ENCODE assay signal across 23 mouse cellular contexts in genomic region chr1:135087414-135087813, GRCm38 (mm10). TPM values are rescaled to one million over a fixed set of nuclear protein-coding genes. Genes with fewer than 3 reads are reported as not detected.
"Had no signal": no experiment of that assay in that cellular context is flagged by ENCODE, and none has a peak within 500 bp of the region (broad histone marks: within the 10 kb centered on the region; RNA-seq: fewer than 3 reads in every experiment).

No protein-coding gene starts in this region.

- H3K4me1 ChIP-seq: liver, embryonic 13.5 days; midbrain, embryonic 15.5 days; neural tube, embryonic 12.5 days; stomach, embryonic 15.5 days had no signal

- H3K27ac ChIP-seq: limb, embryonic 10.5 days; limb, embryonic 13.5 days; liver, embryonic 13.5 days; midbrain, embryonic 12.5 days; midbrain, embryonic 15.5 days; neural tube, embryonic 12.5 days; neural tube, embryonic 15.5 days; stomach, embryonic 15.5 days had no signal

- ATAC-seq: inflammation-experienced regulatory T-cells, adult 6 months; intestine, embryonic 16.5 days; midbrain, embryonic 15.5 days had no signal

- H3K4me3 ChIP-seq: limb, embryonic 10.5 days; limb, embryonic 13.5 days; liver, embryonic 13.5 days; midbrain, embryonic 12.5 days; midbrain, embryonic 15.5 days; neural tube, embryonic 12.5 days; neural tube, embryonic 15.5 days; stomach, embryonic 15.5 days had no signal

- H3K36me3 ChIP-seq: limb, embryonic 10.5 days; limb, embryonic 13.5 days; liver, embryonic 13.5 days; midbrain, embryonic 12.5 days; midbrain, embryonic 15.5 days; neural tube, embryonic 12.5 days; neural tube, embryonic 15.5 days; stomach, embryonic 15.5 days had no signal

- DNase-seq: kidney, adult 18-20 months; kidney, adult 9 months; kidney, postnatal 14 days; kidney, postnatal 4 days; liver; liver, embryonic 13.5 days; lung, adult 2 months; lung, postnatal 14 days; lung, postnatal 4 days; right cerebral cortex, adult 18-20 months; right cerebral cortex, postnatal 14 days; spleen, adult 18-20 months; thymus, postnatal 25 days had no signal

- H3K4me2 ChIP-seq: limb, embryonic 13.5 days; liver, embryonic 13.5 days; midbrain, embryonic 12.5 days; midbrain, embryonic 15.5 days; neural tube, embryonic 12.5 days; neural tube, embryonic 15.5 days; stomach, embryonic 15.5 days had no signal

- H3K9me3 ChIP-seq: limb, embryonic 10.5 days; limb, embryonic 13.5 days; liver, embryonic 13.5 days; midbrain, embryonic 12.5 days; midbrain, embryonic 15.5 days; neural tube, embryonic 12.5 days; neural tube, embryonic 15.5 days; stomach, embryonic 15.5 days had no signal

- H3K9ac ChIP-seq: limb, embryonic 13.5 days; liver, embryonic 13.5 days; midbrain, embryonic 12.5 days; midbrain, embryonic 15.5 days; neural tube, embryonic 12.5 days; neural tube, embryonic 15.5 days; stomach, embryonic 15.5 days had no signal

RNA-seq across cellular contexts. Expression of gene Lgr6, which starts 17.7 kb away (rescaled TPM):
- total RNA-seq: megakaryocyte-erythroid progenitor cell, adult 5-6 weeks had no signal
